Mouse (Mus musculus): ENCODE results near the gene Ifnar2. TPM values are rescaled to one million over a fixed set of nuclear protein-coding genes. Genes with fewer than 3 reads are reported as not detected.
A peak's percentile ranks its signal among the peaks of the same experiment; 100 is the strongest.

The Ifnar2 gene
- polyA plus RNA-seq, 1 experiment from 2014 or later: 70.3 TPM

GRCm38 (mm10) chr16:91396844-91397537 lies 24.4 kb downstream of the Ifnar2 start:
- no peak overlapping the region for H3K27ac ChIP-seq
- no peak for ATAC-seq (ENCODE audit: borderline replicate concordance, extremely low read depth, low FRiP score, low TSS enrichment)
- peaks cover 32% of the 10 kb centered on the region for H3K36me3 ChIP-seq
- no peaks in the 10 kb centered on the region for H3K9me3 ChIP-seq
- no peak overlapping the region for H3K9ac ChIP-seq
- 54% methylated on average over 10 of the region's 10 CpGs for WGBS
- no peak overlapping the region for H3K4me2 ChIP-seq
- no peaks in the 10 kb centered on the region for H3K27me3 ChIP-seq
- H3K4me3 ChIP-seq: no peak overlapping the region
- H3K4me1 ChIP-seq: no peaks in the 10 kb centered on the region

GRCm38 (mm10) chr16:91398030-91398429 lies 25.4 kb downstream of the Ifnar2 start:
- Histone ChIP-seq H3K4me3 (no peak overlapping the region), H3K9ac (no peak overlapping the region), H3K4me2 (no peak overlapping the region), H3K4me1 (no peaks in the 10 kb centered on the region), H3K27ac (no peak overlapping the region), H3K27me3 (no peaks in the 10 kb centered on the region), H3K36me3 (peaks cover 23% of the 10 kb centered on the region), H3K9me3 (no peaks in the 10 kb centered on the region)
- ATAC-seq (ENCODE audit: borderline replicate concordance, extremely low read depth, low FRiP score, low TSS enrichment): no peak
- 89% methylated on average over 12 of the region's 12 CpGs for WGBS

- WGBS: 91% methylated on average over 7 of the region's 7 CpGs
- Histone ChIP-seq H3K4me2 (no peak overlapping the region), H3K9ac (no peak overlapping the region), H3K27ac (no peak overlapping the region), H3K4me3 (no peak overlapping the region), H3K9me3 (no peaks in the 10 kb centered on the region), H3K4me1 (no peaks in the 10 kb centered on the region), H3K27me3 (no peaks in the 10 kb centered on the region), H3K36me3 (peaks cover 21% of the 10 kb centered on the region)
- ATAC-seq (ENCODE audit: borderline replicate concordance, extremely low read depth, low FRiP score, low TSS enrichment): no peak
Observed at GRCm38 (mm10) chr16:91398944-91399343, 26.4 kb downstream of the Ifnar2 start.

GRCm38 (mm10) chr16:91401569-91402165 lies 29.1 kb downstream of the Ifnar2 start:
- Histone ChIP-seq H3K27me3 (no peaks in the 10 kb centered on the region), H3K9ac (no peak overlapping the region), H3K4me2 (no peak overlapping the region), H3K4me1 (peaks cover 6% of the 10 kb centered on the region; the same call in 1 of the 2 replicates), H3K9me3 (no peaks in the 10 kb centered on the region), H3K36me3 (peaks cover 20% of the 10 kb centered on the region), H3K27ac (no peak overlapping the region), H3K4me3 (no peak overlapping the region)
- no peak for ATAC-seq (ENCODE audit: borderline replicate concordance, extremely low read depth, low FRiP score, low TSS enrichment)
- WGBS: 79% methylated on average over 6 of the region's 6 CpGs

- H3K4me2 ChIP-seq: no peak overlapping the region
- 61% methylated on average over 9 of the region's 9 CpGs for WGBS
- no peak for ATAC-seq (ENCODE audit: borderline replicate concordance, extremely low read depth, low FRiP score, low TSS enrichment)
Observed at GRCm38 (mm10) chr16:91403784-91404183, 31.2 kb downstream of the Ifnar2 start.

GRCm38 (mm10) chr16:91404187-91404586 lies 31.6 kb downstream of the Ifnar2 start:
- Histone ChIP-seq H3K4me1 (peaks cover 19% of the 10 kb centered on the region), H3K9ac (no peak overlapping the region), H3K4me2 (no peak overlapping the region), H3K4me3 (no peak overlapping the region), H3K36me3 (peaks cover 17% of the 10 kb centered on the region), H3K9me3 (no peaks in the 10 kb centered on the region), H3K27ac (no peak overlapping the region), H3K27me3 (no peaks in the 10 kb centered on the region)
- 89% methylated on average over 8 of the region's 8 CpGs for WGBS
- ATAC-seq (ENCODE audit: borderline replicate concordance, extremely low read depth, low FRiP score, low TSS enrichment): no peak

More at GRCm38 (mm10) chr16:91403784-91404183, 31.2 kb downstream of the Ifnar2 start:
- peaks cover 17% of the 10 kb centered on the region for H3K36me3 ChIP-seq
- H3K9me3 ChIP-seq: no peaks in the 10 kb centered on the region
- H3K9ac ChIP-seq: no peak overlapping the region
- H3K27me3 ChIP-seq: no peaks in the 10 kb centered on the region
- H3K27ac ChIP-seq: no peak overlapping the region
- H3K4me3 ChIP-seq: no peak overlapping the region
- H3K4me1 ChIP-seq: peaks cover 19% of the 10 kb centered on the region

GRCm38 (mm10) chr16:91404828-91405577 lies 32.4 kb downstream of the Ifnar2 start:
- Histone ChIP-seq H3K9me3 (no peaks in the 10 kb centered on the region), H3K36me3 (peaks cover 19% of the 10 kb centered on the region), H3K4me1 (peaks cover 19% of the 10 kb centered on the region), H3K9ac (no peak overlapping the region), H3K4me2 (no peak overlapping the region; the same call in 1 of the 2 replicates), H3K27me3 (no peaks in the 10 kb centered on the region), H3K27ac (peak overlapping the region; percentile 92), H3K4me3 (no peak overlapping the region)
- 72% methylated on average over 10 of the region's 10 CpGs for WGBS
- ATAC-seq (ENCODE audit: borderline replicate concordance, extremely low read depth, low FRiP score, low TSS enrichment): no peak

GRCm38 (mm10) chr16:91405640-91406584 lies 33.3 kb downstream of the Ifnar2 start, which contains the start of gene Il10rb:
Gene Il10rb (plus strand): TSS chr16:91406164.
- 3% methylated on average over 51 of the region's 51 CpGs for WGBS
- Histone ChIP-seq H3K27me3 (no peaks in the 10 kb centered on the region), H3K9me3 (no peaks in the 10 kb centered on the region), H3K4me1 (peaks cover 26% of the 10 kb centered on the region), H3K4me3 (peak within 1 kb of the TSS; percentile 70), H3K9ac (peak within 1 kb of the TSS; percentile 74), H3K4me2 (peak within 1 kb of the TSS; percentile 78), H3K36me3 (peaks cover 21% of the 10 kb centered on the region), H3K27ac (peak within 1 kb of the TSS; percentile 92)
- ATAC-seq (ENCODE audit: borderline replicate concordance, extremely low read depth, low FRiP score, low TSS enrichment): peak; percentile 89

- 2% methylated on average over 13 of the region's 13 CpGs for WGBS
Observed at GRCm38 (mm10) chr16:91406585-91407220, 34.1 kb downstream of the Ifnar2 start.

GRCm38 (mm10) chr16:91413102-91413844 lies 40.7 kb downstream of the Ifnar2 start:
- Histone ChIP-seq H3K4me1 (peaks cover 10% of the 10 kb centered on the region; the same call in 1 of the 2 replicates), H3K9me3 (no peaks in the 10 kb centered on the region), H3K27me3 (no peaks in the 10 kb centered on the region), H3K27ac (no peak overlapping the region), H3K9ac (no peak overlapping the region), H3K4me3 (no peak overlapping the region), H3K4me2 (no peak overlapping the region), H3K36me3 (peaks cover 51% of the 10 kb centered on the region)
- no peak for ATAC-seq (ENCODE audit: borderline replicate concordance, extremely low read depth, low FRiP score, low TSS enrichment)
- WGBS: 54% methylated on average over 12 of the region's 12 CpGs

More at GRCm38 (mm10) chr16:91406585-91407220, 34.1 kb downstream of the Ifnar2 start:
- peak; percentile 25 for ATAC-seq (ENCODE audit: borderline replicate concordance, extremely low read depth, low FRiP score, low TSS enrichment)
- Histone ChIP-seq H3K4me1 (peaks cover 29% of the 10 kb centered on the region), H3K27me3 (no peaks in the 10 kb centered on the region), H3K9me3 (no peaks in the 10 kb centered on the region), H3K27ac (peak overlapping the region; percentile 92), H3K36me3 (peaks cover 23% of the 10 kb centered on the region), H3K9ac (peak overlapping the region; percentile 74), H3K4me2 (peak overlapping the region; percentile 78), H3K4me3 (peak overlapping the region; percentile 70)

Data from lung, embryonic 15.5 days (tissue).